Comparison of ENCODE assay signal across 43 mouse cellular contexts in genomic region chr7:11822166-11822565, GRCm38 (mm10). TPM values are rescaled to one million over a fixed set of nuclear protein-coding genes. Genes with fewer than 3 reads are reported as not detected.
"Had no signal": no experiment of that assay in that cellular context is flagged by ENCODE, and none has a peak within 500 bp of the region (broad histone marks: within the 10 kb centered on the region; RNA-seq: fewer than 3 reads in every experiment).

No protein-coding gene starts in this region.

- H3K4me1 ChIP-seq: heart, embryonic 13.5 days; heart, embryonic 15.5 days; hindbrain, embryonic 10.5 days; hindbrain, embryonic 12.5 days; intestine, embryonic 15.5 days; kidney, embryonic 15.5 days; limb, embryonic 13.5 days; limb, embryonic 15.5 days; liver, embryonic 12.5 days had no signal

- ATAC-seq: hindbrain, embryonic 16.5 days; inflammation-experienced regulatory T-cells, adult 6 months; intestine, embryonic 15.5 days; intestine, postnatal 0 days; liver, embryonic 12.5 days had no signal

- DNase-seq: gastrocnemius, adult 2 months; gastrocnemius, postnatal 10 days; gastrocnemius, postnatal 25 days; heart, adult 2 months; heart, postnatal 4 days; kidney, adult 2 months; kidney, adult 9 months; kidney, postnatal 14 days; kidney, postnatal 36 days; layer of hippocampus, adult 9-11 months; layer of hippocampus, postnatal 36 days; left cerebral cortex, postnatal 4 days had no signal

- H3K27me3 ChIP-seq: heart, embryonic 13.5 days; heart, embryonic 15.5 days; hindbrain, embryonic 12.5 days; intestine, embryonic 15.5 days; kidney, embryonic 15.5 days; limb, embryonic 13.5 days; limb, embryonic 15.5 days; liver, embryonic 12.5 days had no signal

- H3K4me2 ChIP-seq: heart, embryonic 11.5 days; heart, embryonic 13.5 days; heart, embryonic 15.5 days; hindbrain, embryonic 12.5 days; hindbrain, embryonic 14.5 days; intestine, embryonic 15.5 days; kidney, embryonic 15.5 days; limb, embryonic 13.5 days; limb, embryonic 15.5 days; liver, embryonic 12.5 days had no signal

- H3K27ac ChIP-seq: gastrocnemius, adult 2 months; heart, adult 2 months; heart, embryonic 13.5 days; heart, embryonic 15.5 days; hindbrain, embryonic 10.5 days; hindbrain, embryonic 12.5 days; hindbrain, embryonic 14.5 days; intestine, embryonic 15.5 days; kidney, embryonic 15.5 days; kidney, postnatal 0 days; limb, embryonic 13.5 days; limb, embryonic 15.5 days; liver, embryonic 12.5 days; liver, embryonic 14.5 days had no signal

- H3K36me3 ChIP-seq: heart, embryonic 13.5 days; heart, embryonic 15.5 days; hindbrain, embryonic 10.5 days; hindbrain, embryonic 12.5 days; intestine, embryonic 15.5 days; kidney, embryonic 15.5 days; limb, embryonic 13.5 days; limb, embryonic 15.5 days; liver, embryonic 12.5 days had no signal

- H3K9me3 ChIP-seq: heart, embryonic 15.5 days had no signal

- H3K9ac ChIP-seq: heart, embryonic 13.5 days; heart, embryonic 15.5 days; hindbrain, embryonic 12.5 days; hindbrain, embryonic 14.5 days; intestine, embryonic 15.5 days; kidney, embryonic 15.5 days; limb, embryonic 13.5 days; limb, embryonic 15.5 days; liver, embryonic 12.5 days; liver, embryonic 14.5 days had no signal

- H3K4me3 ChIP-seq: gastrocnemius, adult 2 months; heart, adult 2 months; heart, embryonic 13.5 days; heart, embryonic 15.5 days; hindbrain, embryonic 10.5 days; hindbrain, embryonic 12.5 days; intestine, embryonic 15.5 days; kidney, embryonic 15.5 days; limb, embryonic 13.5 days; limb, embryonic 15.5 days; liver, embryonic 12.5 days had no signal

RNA-seq across cellular contexts. Expression of gene Vmn1r74, which starts 11.6 kb away (rescaled TPM):
- total RNA-seq: gastrocnemius, adult 2 months; gastrocnemius, postnatal 10 days; gastrocnemius, postnatal 25 days; gastrocnemius, postnatal 4 days; granulocyte monocyte progenitor cell, adult 5-6 weeks; heart, adult 2 months; heart, postnatal 25 days; heart, postnatal 4 days; layer of hippocampus, adult 18-20 months; layer of hippocampus, adult 8-10 months; layer of hippocampus, postnatal 14 days; layer of hippocampus, postnatal 36 days; left cerebral cortex, adult 18-20 months; left cerebral cortex, adult 8-10 months; left cerebral cortex, postnatal 10 days; left cerebral cortex, postnatal 25 days; left cerebral cortex, postnatal 4 days; liver, adult 2 months had no signal
- polyA plus RNA-seq: heart, adult 2 months; heart, embryonic 11.5 days; heart, embryonic 13.5 days; heart, embryonic 15.5 days; heart, postnatal 0 days; hindbrain, embryonic 10.5 days; hindbrain, embryonic 12.5 days; hindbrain, embryonic 14.5 days; hindbrain, embryonic 16.5 days; inflammation-experienced regulatory T-cells, adult 6 months; intestine, embryonic 15.5 days; intestine, postnatal 0 days; kidney, adult 2 months; kidney, embryonic 15.5 days; kidney, postnatal 0 days; large intestine, adult 2 months; limb, embryonic 11.5 days; limb, embryonic 13.5 days; limb, embryonic 15.5 days; liver, adult 2 months; liver, embryonic 12.5 days; liver, embryonic 14.5 days; liver, embryonic 16.5 days had no signal

RNA-seq across cellular contexts. Expression of gene Vmn1r75, which starts 52.3 kb away (rescaled TPM):
- total RNA-seq: gastrocnemius, adult 2 months; gastrocnemius, postnatal 10 days; gastrocnemius, postnatal 25 days; gastrocnemius, postnatal 4 days; granulocyte monocyte progenitor cell, adult 5-6 weeks; heart, adult 2 months; heart, postnatal 25 days; heart, postnatal 4 days; layer of hippocampus, adult 18-20 months; layer of hippocampus, adult 8-10 months; layer of hippocampus, postnatal 14 days; layer of hippocampus, postnatal 36 days; left cerebral cortex, adult 18-20 months; left cerebral cortex, adult 8-10 months; left cerebral cortex, postnatal 10 days; left cerebral cortex, postnatal 25 days; left cerebral cortex, postnatal 4 days; liver, adult 2 months had no signal
- polyA plus RNA-seq: heart, adult 2 months; heart, embryonic 11.5 days; heart, embryonic 13.5 days; heart, embryonic 15.5 days; heart, postnatal 0 days; hindbrain, embryonic 10.5 days; hindbrain, embryonic 12.5 days; hindbrain, embryonic 14.5 days; hindbrain, embryonic 16.5 days; intestine, embryonic 15.5 days; intestine, postnatal 0 days; kidney, adult 2 months; kidney, embryonic 15.5 days; kidney, postnatal 0 days; large intestine, adult 2 months; limb, embryonic 11.5 days; limb, embryonic 13.5 days; limb, embryonic 15.5 days; liver, adult 2 months; liver, embryonic 12.5 days; liver, embryonic 14.5 days; liver, embryonic 16.5 days had no signal
